Comparison of ENCODE assay signal across 9 mouse cellular contexts in the genomic region with DNA sequence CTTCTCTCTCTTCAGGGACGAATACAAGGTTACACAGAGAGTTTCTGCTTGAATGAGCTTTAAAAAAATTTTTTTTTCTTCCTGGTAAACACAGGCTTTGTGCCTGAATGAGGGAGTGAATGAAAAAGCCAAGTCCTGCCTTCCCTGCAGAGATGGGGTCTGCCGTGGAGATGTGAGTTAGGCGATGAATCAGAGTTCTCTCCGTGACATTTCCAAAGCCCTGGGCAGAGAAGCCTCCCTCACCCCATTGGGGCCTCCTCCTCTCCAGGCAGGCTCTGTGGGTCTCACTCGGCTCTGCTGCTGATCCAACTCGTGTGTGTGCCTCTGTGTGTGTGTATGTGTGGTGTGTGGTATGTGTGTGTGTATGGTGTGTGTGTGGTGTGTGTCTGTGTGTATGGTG.
DNase-seq lines count a peak whose midpoint lies in the region; ATAC-seq lines count a peak whose summit lies in the region.
"Had no signal": no experiment of that assay in that cellular context is flagged by ENCODE, and none has a peak within 500 bp of the region (broad histone marks: within the 10 kb centered on the region; RNA-seq: fewer than 3 reads in every experiment).

No protein-coding gene starts in this region.

- intact Hi-C loops in left cerebral cortex, postnatal 4 days (cut with DNase I), result no loop called here
- intact Hi-C loops in left cerebral cortex, postnatal 25 days (cut with DNase I), result no loop called here

- peak; percentile 33 for DNase-seq in left cerebral cortex, postnatal 4 days
- no peak for DNase-seq in left cerebral cortex, postnatal 25 days (ENCODE audit: low spot score in 2 of 2)
- DNase-seq in cerebellum, adult 9-10 months, result peak; percentile 62
- DNase-seq in left cerebral cortex, adult 18-20 months (ENCODE audit: low spot score in 2 of 2), result no peak
- DNase-seq in lung, postnatal 10 days, result no peak

- no peaks in the 10 kb centered on the region for H3K9me3 ChIP-seq in forebrain, embryonic 15.5 days
- no peaks in the 10 kb centered on the region for H3K9me3 ChIP-seq in midbrain, embryonic 15.5 days
- H3K9me3 ChIP-seq: kidney, embryonic 15.5 days had no signal

- H3K4me2 ChIP-seq in forebrain, embryonic 15.5 days (replicated peaks), result no peak overlapping the region
- H3K4me2 ChIP-seq in midbrain, embryonic 15.5 days, result peak overlapping the region; percentile 8; the same call in 1 of the 2 replicates
- H3K4me2 ChIP-seq: kidney, embryonic 15.5 days had no signal

- no peak overlapping the region for H3K9ac ChIP-seq in forebrain, embryonic 15.5 days (replicated peaks)
- H3K9ac ChIP-seq in midbrain, embryonic 15.5 days, result no peak overlapping the region
- H3K9ac ChIP-seq: kidney, embryonic 15.5 days; liver, embryonic 14.5 days had no signal

- no peak overlapping the region for H3K4me3 ChIP-seq in forebrain, embryonic 15.5 days
- H3K4me3 ChIP-seq in midbrain, embryonic 15.5 days, result no peak overlapping the region
- H3K4me3 ChIP-seq: kidney, embryonic 15.5 days had no signal

- no peaks in the 10 kb centered on the region for H3K27me3 ChIP-seq in forebrain, embryonic 15.5 days
- H3K27me3 ChIP-seq in midbrain, embryonic 15.5 days (replicated peaks), result no peaks in the 10 kb centered on the region
- H3K27me3 ChIP-seq: kidney, embryonic 15.5 days had no signal

- 8% methylated on average over 6 of the region's 6 CpGs for WGBS in forebrain, embryonic 15.5 days
- 7% methylated on average over 6 of the region's 6 CpGs for WGBS in midbrain, embryonic 15.5 days

- ATAC-seq in forebrain, embryonic 15.5 days (replicated peaks), result 0 out of 2 replicates have a peak, but pooled peaks have one; percentile 11
- peak; percentile 59 for ATAC-seq in midbrain, embryonic 15.5 days (replicated peaks)

- peak overlapping the region; percentile 39; the same call in 1 of the 2 replicates for H3K27ac ChIP-seq in forebrain, embryonic 15.5 days (replicated peaks)
- peak overlapping the region; percentile 63 for H3K27ac ChIP-seq in midbrain, embryonic 15.5 days
- H3K27ac ChIP-seq: kidney, embryonic 15.5 days; liver, embryonic 14.5 days had no signal

- H3K36me3 ChIP-seq in forebrain, embryonic 15.5 days, result no peaks in the 10 kb centered on the region
- H3K36me3 ChIP-seq in midbrain, embryonic 15.5 days (replicated peaks), result no peaks in the 10 kb centered on the region
- H3K36me3 ChIP-seq: kidney, embryonic 15.5 days had no signal

- H3K4me1 ChIP-seq in forebrain, embryonic 15.5 days, result peaks cover 22% of the 10 kb centered on the region
- peaks cover 23% of the 10 kb centered on the region for H3K4me1 ChIP-seq in midbrain, embryonic 15.5 days

Comparison
In these comparisons a context has a peak if more than half of its experiments do, and no peak if none do; other contexts are left out.
1. DNase-seq: peak in left cerebral cortex, postnatal 4 days (single experiment) and cerebellum, adult 9-10 months (single experiment); none in left cerebral cortex, postnatal 25 days (0 of 2), left cerebral cortex, adult 18-20 months (0 of 2) and lung, postnatal 10 days (single experiment).